Mouse (Mus musculus) spleen, adult 2 months (tissue): ENCODE data around the gene Olfr803.

Experiments
- CTCF ChIP-seq: fragments of 200-500 bp; IDR thresholded peaks from 2 replicates; pipeline ENCODE4 v1.5.1; 2011; ENCODE audit warnings: mild to moderate bottlenecking, inconsistent platforms; ENCODE audit not compliant: insufficient read depth, insufficient read length, insufficient replicate concordance; ENCODE audit errors: extremely low read depth
- POLR2A ChIP-seq: fragments of 200-500 bp; IDR thresholded peaks from 2 replicates; pipeline ENCODE4 v1.6.1; 2011; ENCODE audit warnings: low read depth, low read length, inconsistent platforms

- no peak for TF ChIP-seq CTCF
- no peak for TF ChIP-seq POLR2A
Observed at GRCm38 (mm10) chr10:129741821-129742220, 47.7 kb upstream of the Olfr803 start, which contains the start of gene Olfr806.
